Mouse (Mus musculus): ENCODE measurements around the gene Slit1. TPM values are rescaled to one million over a fixed set of nuclear protein-coding genes. Genes with fewer than 3 reads are reported as not detected.

Slit1 gene
- polyA plus RNA-seq (2014; fragmentation: Illumina TruSeq; extraction: RNeasy Lipid Tissue Mini Kit (QIAGEN cat#74804); ENCODE audit: low read depth, low replicate concordance): not detected

DNA sequence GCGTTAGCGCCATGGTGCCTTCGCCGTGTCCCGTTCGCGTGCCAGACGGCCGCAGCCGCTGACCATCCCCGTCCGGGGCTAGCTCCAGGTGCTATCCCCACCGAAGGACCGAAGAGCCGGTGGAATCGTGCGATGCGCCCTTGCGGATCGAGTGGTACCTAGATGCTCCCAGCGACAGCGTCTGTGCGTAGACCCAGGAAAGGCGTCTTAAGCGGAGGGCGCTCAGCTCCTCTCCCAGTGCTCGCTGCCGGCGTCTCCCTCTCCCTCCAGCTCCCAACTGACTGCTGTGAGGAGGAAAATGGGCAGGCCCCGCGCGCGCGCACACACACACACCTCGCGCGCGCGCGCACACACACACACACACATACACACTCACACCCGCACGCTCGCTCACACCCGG is at the start of gene Slit1:
Gene Slit1 (minus strand): TSS at position 270 of the 400 bp plus-strand sequence.

GRCm38 (mm10) chr19:41581706-41582420 is 161.6 kb downstream of the Slit1 start, which contains the start of gene Gm340:
Gm340 (plus strand) TSS chr19:41582370.

Other genes starting within 250 kb of the Slit1 start
- gene Gm340, start 161.3 kb downstream of the Slit1 start, polyA plus RNA-seq (2014; fragmentation: Illumina TruSeq; extraction: RNeasy Lipid Tissue Mini Kit (QIAGEN cat#74804); ENCODE audit: low read depth, low replicate concordance): 1.2 TPM
- gene Arhgap19, start 58.4 kb upstream of the Slit1 start, polyA plus RNA-seq (2014; fragmentation: Illumina TruSeq; extraction: RNeasy Lipid Tissue Mini Kit (QIAGEN cat#74804); ENCODE audit: low read depth, low replicate concordance): 1.8 TPM
- gene Frat1, start 86.3 kb upstream of the Slit1 start, polyA plus RNA-seq (2014; fragmentation: Illumina TruSeq; extraction: RNeasy Lipid Tissue Mini Kit (QIAGEN cat#74804); ENCODE audit: low read depth, low replicate concordance): 1.5 TPM
- gene Frat2, start 104.5 kb upstream of the Slit1 start, polyA plus RNA-seq (2014; fragmentation: Illumina TruSeq; extraction: RNeasy Lipid Tissue Mini Kit (QIAGEN cat#74804); ENCODE audit: low read depth, low replicate concordance): 1.0 TPM
- gene Rrp12, start 152.5 kb upstream of the Slit1 start, polyA plus RNA-seq (2014; fragmentation: Illumina TruSeq; extraction: RNeasy Lipid Tissue Mini Kit (QIAGEN cat#74804); ENCODE audit: low read depth, low replicate concordance): 10.8 TPM
- gene Pgam1, start 168.3 kb upstream of the Slit1 start, polyA plus RNA-seq (2014; fragmentation: Illumina TruSeq; extraction: RNeasy Lipid Tissue Mini Kit (QIAGEN cat#74804); ENCODE audit: low read depth, low replicate concordance): 116 TPM
- 17.6 TPM for gene Exosc1, start 189.8 kb upstream of the Slit1 start, polyA plus RNA-seq (2014; fragmentation: Illumina TruSeq; extraction: RNeasy Lipid Tissue Mini Kit (QIAGEN cat#74804); ENCODE audit: low read depth, low replicate concordance)
- 18.1 TPM for gene Zdhhc16, start 189.8 kb upstream of the Slit1 start, polyA plus RNA-seq (2014; fragmentation: Illumina TruSeq; extraction: RNeasy Lipid Tissue Mini Kit (QIAGEN cat#74804); ENCODE audit: low read depth, low replicate concordance)
- gene Mms19, start 237.5 kb upstream of the Slit1 start, polyA plus RNA-seq (2014; fragmentation: Illumina TruSeq; extraction: RNeasy Lipid Tissue Mini Kit (QIAGEN cat#74804); ENCODE audit: low read depth, low replicate concordance): 18.8 TPM
- gene Ubtd1, start 238.1 kb upstream of the Slit1 start, polyA plus RNA-seq (2014; fragmentation: Illumina TruSeq; extraction: RNeasy Lipid Tissue Mini Kit (QIAGEN cat#74804); ENCODE audit: low read depth, low replicate concordance): 22.9 TPM

Data from heart, adult 10 weeks (tissue).